Mouse (Mus musculus) MEL (cell line): Measurements from ENCODE around the gene Ddb1.

Experiments
- CTCF ChIP-seq, 3 experiments: IDR thresholded peaks in 2 of 3; conservative IDR thresholded peaks in 1 of 3; 2 replicates each; pipeline ENCODE4 v1.5.1; 2011 to 2012; ENCODE audit warnings: low read length in 3 of 3, low read depth in 2 of 3, mild to moderate bottlenecking in 2 of 3, improper control_type of control experiment in 1 of 3, inconsistent platforms in 1 of 3, mixed read lengths in 1 of 3, moderate library complexity in 1 of 3; ENCODE audit not compliant: control insufficient read depth in 1 of 3, insufficient read depth in 1 of 3, poor library complexity in 1 of 3, severe bottlenecking in 1 of 3
- EP300 ChIP-seq, 2 experiments: IDR thresholded peaks; 2 replicates each; pipeline ENCODE4 v1.6.1; 2011; ENCODE audit warnings: improper control_type of control experiment in 2 of 2, low read length in 2 of 2, low read depth in 1 of 2, mild to moderate bottlenecking in 1 of 2
- POLR2A ChIP-seq, 2 experiments: IDR thresholded peaks; 2 replicates each; pipeline ENCODE4 v1.6.1; 2011 to 2012; ENCODE audit warnings: low read length in 2 of 2, mild to moderate bottlenecking in 2 of 2, control low read depth in 1 of 2, improper control_type of control experiment in 1 of 2, low read depth in 1 of 2, moderate library complexity in 1 of 2; ENCODE audit not compliant: control insufficient read depth in 1 of 2, insufficient read depth in 1 of 2, poor library complexity in 1 of 2
- ZNF384 ChIP-seq: IDR thresholded peaks from 2 replicates; pipeline ENCODE4 v1.6.1; 2012; ENCODE audit warnings: low read depth, mild to moderate bottlenecking, inconsistent platforms, low read length, improper control_type of control experiment

DNA sequence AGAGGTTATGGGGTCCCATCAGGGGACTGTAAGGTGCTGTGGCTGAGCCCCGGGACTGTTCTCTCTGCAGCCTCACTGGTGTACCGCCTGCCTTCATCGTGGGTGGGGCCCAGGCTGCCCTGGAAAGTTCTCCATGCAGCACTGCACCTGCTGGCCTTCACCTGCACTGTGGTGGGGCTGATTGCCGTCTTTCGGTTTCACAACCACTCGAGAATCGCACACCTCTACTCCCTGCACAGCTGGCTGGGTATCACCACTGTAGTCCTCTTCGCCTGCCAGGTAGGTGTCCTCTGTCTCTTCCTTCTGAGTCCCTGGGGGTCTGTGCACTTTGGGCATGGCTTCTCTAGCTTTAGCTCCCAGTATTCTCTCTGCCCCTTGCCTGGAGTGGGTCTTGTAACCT lies 20.0 kb upstream of the Ddb1 start:
- TF ChIP-seq ZNF384 = no peak
- TF ChIP-seq POLR2A (IDR thresholded peaks at IDR 0.05; ENCODE audit: control insufficient read depth in 1 of 2, insufficient read depth in 1 of 2, low read depth in 1 of 2, low read length in 2 of 2, poor library complexity in 1 of 2) = no peak
- no peak for TF ChIP-seq CTCF (IDR thresholded peaks at IDR 0.05 in 2 of 3, conservative IDR thresholded peaks at IDR 0.05 in 1 of 3; ENCODE audit: control insufficient read depth in 1 of 3, insufficient read depth in 1 of 3, low read depth in 2 of 3, low read length in 3 of 3, poor library complexity in 1 of 3, severe bottlenecking in 1 of 3)
- no peak for TF ChIP-seq EP300 (IDR thresholded peaks at IDR 0.05; ENCODE audit: low read depth in 1 of 2, low read length in 2 of 2)
